14 mouse cellular contexts compared by ENCODE assay signal in the genomic region with DNA sequence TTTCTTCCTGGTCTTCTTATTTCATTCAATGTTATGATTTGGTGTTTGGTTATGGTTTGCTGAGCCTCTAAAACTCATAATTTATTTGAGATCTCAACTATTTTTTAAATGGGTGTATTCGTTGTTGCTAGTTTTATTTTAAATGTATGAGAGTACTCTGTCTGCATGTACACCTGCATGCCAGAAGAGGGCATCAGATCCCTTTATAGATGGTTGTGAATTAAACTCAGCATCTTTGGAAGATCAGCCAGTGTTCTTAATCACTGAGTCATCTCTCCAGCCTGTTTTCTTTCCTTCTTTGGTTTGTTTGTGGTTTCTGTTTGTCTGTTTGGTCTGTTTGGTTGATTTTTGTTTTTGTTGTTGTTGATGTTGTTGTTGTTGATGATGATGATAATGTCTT. TPM values are rescaled to one million over a fixed set of nuclear protein-coding genes. Genes with fewer than 3 reads are reported as not detected.
A peak's percentile ranks its signal among the peaks of the same experiment; 100 is the strongest.
DNase-seq lines count a peak whose midpoint lies in the region; ATAC-seq and TF ChIP-seq lines count a peak whose summit lies in the region.
"Had no signal": no experiment of that assay in that cellular context is flagged by ENCODE, and none has a peak within 500 bp of the region (broad histone marks: within the 10 kb centered on the region; RNA-seq: fewer than 3 reads in every experiment).

No protein-coding gene starts in this region.

- WGBS in forebrain, embryonic 14.5 days, result 51% methylated on average over 1 of the region's 1 CpGs
- 63% methylated on average over 1 of the region's 1 CpGs for WGBS in forebrain, embryonic 16.5 days
- WGBS in embryonic facial prominence, embryonic 14.5 days, result 48% methylated on average over 1 of the region's 1 CpGs

- TF ChIP-seq CTCF in left cerebral cortex, adult 2 months (IDR thresholded peaks at IDR 0.05), result peak; percentile 65

- H3K27ac ChIP-seq in forebrain, embryonic 14.5 days (ENCODE audit: low read depth, low read length), result no peak overlapping the region
- H3K27ac ChIP-seq in forebrain, embryonic 16.5 days (ENCODE audit: low read length), result no peak overlapping the region
- H3K27ac ChIP-seq in left cerebral cortex, adult 2 months, result no peak overlapping the region
- H3K27ac ChIP-seq in embryonic facial prominence, embryonic 14.5 days (replicated peaks; ENCODE audit: low read depth, low read length), result no peak overlapping the region
- H3K27ac ChIP-seq: hindbrain, embryonic 14.5 days; limb, embryonic 15.5 days had no signal

- no peak overlapping the region for H3K9ac ChIP-seq in forebrain, embryonic 14.5 days (ENCODE audit: low read length)
- H3K9ac ChIP-seq in forebrain, embryonic 16.5 days (replicated peaks; ENCODE audit: low read depth, low read length), result no peak overlapping the region
- no peak overlapping the region for H3K9ac ChIP-seq in embryonic facial prominence, embryonic 14.5 days (ENCODE audit: low read depth, low read length)
- H3K9ac ChIP-seq: heart, embryonic 12.5 days; hindbrain, embryonic 14.5 days; limb, embryonic 15.5 days had no signal

- no peaks in the 10 kb centered on the region for H3K27me3 ChIP-seq in forebrain, embryonic 14.5 days (replicated peaks; ENCODE audit: control insufficient read depth, insufficient read depth, low read length)
- no peaks in the 10 kb centered on the region for H3K27me3 ChIP-seq in forebrain, embryonic 16.5 days (replicated peaks; ENCODE audit: control insufficient read depth, insufficient read depth, low read length)
- no peaks in the 10 kb centered on the region for H3K27me3 ChIP-seq in embryonic facial prominence, embryonic 14.5 days (replicated peaks; ENCODE audit: control insufficient read depth, insufficient read depth, low read length)
- H3K27me3 ChIP-seq: heart, embryonic 12.5 days; limb, embryonic 15.5 days had no signal

- DNase-seq in forebrain, embryonic 14.5 days (ENCODE audit: low spot score), result peak; percentile 47
- DNase-seq in left cerebral cortex, adult 2 months (ENCODE audit: extremely low spot score in 1 of 2, low spot score in 2 of 2), result no peak
- DNase-seq in left cerebral cortex, postnatal 25 days (ENCODE audit: low spot score in 2 of 2), result no peak
- DNase-seq in ES-CJ7 (ENCODE audit: low read depth, low spot score), result peak; percentile 46
- peak; percentile 17 for DNase-seq in embryonic facial prominence, embryonic 14.5 days (ENCODE audit: low spot score)
- DNase-seq in ovary, postnatal 14 days (ENCODE audit: low spot score), result no peak
- DNase-seq: kidney, postnatal 10 days; thymus, postnatal 25 days had no signal

- no peaks in the 10 kb centered on the region for H3K4me1 ChIP-seq in forebrain, embryonic 14.5 days (ENCODE audit: control insufficient read depth, insufficient read depth, low read length)
- no peaks in the 10 kb centered on the region for H3K4me1 ChIP-seq in forebrain, embryonic 16.5 days (replicated peaks; ENCODE audit: control insufficient read depth, insufficient read depth, low read length)
- H3K4me1 ChIP-seq in embryonic facial prominence, embryonic 14.5 days (ENCODE audit: control insufficient read depth, insufficient read depth, low read length), result no peaks in the 10 kb centered on the region
- H3K4me1 ChIP-seq: heart, embryonic 12.5 days; limb, embryonic 15.5 days had no signal

- ATAC-seq in forebrain, embryonic 14.5 days, result no peak
- no peak for ATAC-seq in forebrain, embryonic 16.5 days
- no peak for ATAC-seq in embryonic facial prominence, embryonic 14.5 days (ENCODE audit: low read depth)
- no peak for ATAC-seq in megakaryocyte, adult 5-6 weeks (ENCODE audit: poor library complexity, severe bottlenecking)

- no peaks in the 10 kb centered on the region for H3K36me3 ChIP-seq in forebrain, embryonic 14.5 days (ENCODE audit: control insufficient read depth, insufficient read depth, low read length)
- no peaks in the 10 kb centered on the region for H3K36me3 ChIP-seq in forebrain, embryonic 16.5 days (ENCODE audit: control insufficient read depth, insufficient read depth)
- H3K36me3 ChIP-seq in embryonic facial prominence, embryonic 14.5 days (ENCODE audit: control insufficient read depth, insufficient read depth, low read length), result no peaks in the 10 kb centered on the region
- H3K36me3 ChIP-seq: heart, embryonic 12.5 days; limb, embryonic 15.5 days had no signal

- intact Hi-C loops in left cerebral cortex, adult 2 months (cut with DNase I), result no loop called here
- intact Hi-C loops in left cerebral cortex, postnatal 25 days (cut with DNase I), result loop anchor here (10.0 kb wide), 1 partner anchor 212 kb away; no protein-coding TSS in a partner anchor

- H3K4me2 ChIP-seq in forebrain, embryonic 14.5 days (ENCODE audit: low read length), result no peak overlapping the region
- no peak overlapping the region for H3K4me2 ChIP-seq in forebrain, embryonic 16.5 days (ENCODE audit: low read length)
- H3K4me2 ChIP-seq in embryonic facial prominence, embryonic 14.5 days (ENCODE audit: low read depth, low read length), result no peak overlapping the region
- H3K4me2 ChIP-seq: heart, embryonic 12.5 days; hindbrain, embryonic 14.5 days; limb, embryonic 15.5 days had no signal

- no peak overlapping the region for H3K4me3 ChIP-seq in forebrain, embryonic 14.5 days (ENCODE audit: low read depth, low read length)
- no peak overlapping the region for H3K4me3 ChIP-seq in forebrain, embryonic 16.5 days (replicated peaks; ENCODE audit: low read length)
- no peak overlapping the region for H3K4me3 ChIP-seq in left cerebral cortex, adult 2 months
- no peak overlapping the region for H3K4me3 ChIP-seq in embryonic facial prominence, embryonic 14.5 days (ENCODE audit: low read depth, low read length)
- H3K4me3 ChIP-seq: heart, embryonic 12.5 days; limb, embryonic 15.5 days had no signal

- no peaks in the 10 kb centered on the region for H3K9me3 ChIP-seq in forebrain, embryonic 14.5 days (replicated peaks; ENCODE audit: control insufficient read depth, low read length)
- no peaks in the 10 kb centered on the region for H3K9me3 ChIP-seq in forebrain, embryonic 16.5 days (ENCODE audit: control insufficient read depth, low read length)
- no peaks in the 10 kb centered on the region for H3K9me3 ChIP-seq in embryonic facial prominence, embryonic 14.5 days (ENCODE audit: control insufficient read depth, low read length)
- H3K9me3 ChIP-seq: heart, embryonic 12.5 days; limb, embryonic 15.5 days had no signal

RNA-seq across cellular contexts. Expression of a gene that starts 29.1 kb away (rescaled TPM):
- 0.17 and 0.30 TPM in 2 replicates for polyA plus RNA-seq in forebrain, embryonic 14.5 days (2014; fragmentation: Nextera tagmentation; extraction: Ambion mirVana)
- not detected in 2 replicates for polyA plus RNA-seq in forebrain, embryonic 16.5 days (2015; fragmentation: Nextera tagmentation; extraction: Ambion mirVana)
- total RNA-seq in left cerebral cortex, adult 2 months (2021), result 1 to 10 TPM; 5.0 to 6.8 TPM
- total RNA-seq in left cerebral cortex, postnatal 25 days (2021), result 1 to 10 TPM; 5.8 to 7.4 TPM
- 4.3 and 5.5 TPM in 2 replicates for polyA plus RNA-seq in embryonic facial prominence, embryonic 14.5 days (2014; fragmentation: Nextera tagmentation; extraction: Ambion mirVana)
- total RNA-seq in megakaryocyte, adult 5-6 weeks (2015), result not detected in 2 replicates
- not detected in 2 replicates for total RNA-seq in megakaryocyte, adult 5-6 weeks (2017)
- total RNA-seq: megakaryocyte-erythroid progenitor cell, adult 5-6 weeks had no signal
- polyA plus RNA-seq: heart, embryonic 12.5 days; hindbrain, embryonic 14.5 days had no signal

Comparison
In these comparisons a context has a peak if more than half of its experiments do, and no peak if none do; other contexts are left out.
1. DNase-seq: peak in forebrain, embryonic 14.5 days (single experiment), ES-CJ7 (single experiment) and embryonic facial prominence, embryonic 14.5 days (single experiment); none in left cerebral cortex, adult 2 months (0 of 2), left cerebral cortex, postnatal 25 days (0 of 2) and ovary, postnatal 14 days (single experiment).
2. RNA of a gene that starts 29.1 kb away (total RNA-seq): 5.8 to 7.4 TPM in left cerebral cortex, postnatal 25 days and 5.0 to 6.8 TPM in left cerebral cortex, adult 2 months; not detected in megakaryocyte, adult 5-6 weeks; every median in the first group is over 4 times any median in the second.